Mouse (Mus musculus) midbrain, postnatal 0 days (tissue): ENCODE results near the gene Alkbh3. TPM values are rescaled to one million over a fixed set of nuclear protein-coding genes. Genes with fewer than 3 reads are reported as not detected.

ENCODE experiments used
- ATAC-seq: fragments of 200-750 bp; cut with Nextera tagmentation; 2 replicates; pipeline ENCODE4 v1.8.0; 2017; ENCODE audit warnings: moderate number of reproducible peaks, mild to moderate bottlenecking, moderate TSS enrichment, moderate library complexity; ENCODE audit not compliant: low FRiP score
- DNase-seq: peaks from one replicate; pipeline ENCODE4 v3.0.0-alpha.2; 2015; ENCODE audit warnings: low spot score
- H3K27ac ChIP-seq: fragments of 300-500 bp; sonication (generic); 2 replicates; pipeline ENCODE4 v1.5.1; 2014; ENCODE audit warnings: low read depth, mild to moderate bottlenecking, low read length, mixed read lengths
- H3K27me3 ChIP-seq: fragments of 300-500 bp; sonication (generic); 2 replicates; pipeline ENCODE4 v1.6.1; 2014; ENCODE audit warnings: low read length, control low read depth, mixed read lengths; ENCODE audit not compliant: insufficient read depth
- H3K36me3 ChIP-seq: fragments of 300-500 bp; sonication (generic); 2 replicates; pipeline ENCODE4 v1.6.1; 2014; ENCODE audit warnings: low read length, control low read depth, mixed read lengths; ENCODE audit not compliant: insufficient read depth
- H3K4me1 ChIP-seq: fragments of 300-500 bp; sonication (generic); 2 replicates; pipeline ENCODE4 v1.6.1; 2014; ENCODE audit warnings: mild to moderate bottlenecking, control low read depth, antibody characterized with exemption, low read length, mixed read lengths; ENCODE audit not compliant: insufficient read depth
- H3K4me2 ChIP-seq: fragments of 300-500 bp; sonication (generic); 2 replicates; pipeline ENCODE4 v1.6.1; 2014; ENCODE audit warnings: low read depth, mild to moderate bottlenecking, low read length, mixed read lengths; ENCODE audit not compliant: poor library complexity, severe bottlenecking
- H3K4me3 ChIP-seq: fragments of 300-500 bp; sonication (generic); 2 replicates; pipeline ENCODE4 v1.5.1; 2014; ENCODE audit warnings: low read depth, mild to moderate bottlenecking, low read length, moderate library complexity
- H3K9ac ChIP-seq: fragments of 300-500 bp; sonication (generic); replicated peaks from 2 replicates; pipeline ENCODE4 v1.6.1; 2014; ENCODE audit warnings: mild to moderate bottlenecking, low read length, moderate library complexity, mixed read lengths; ENCODE audit not compliant: poor library complexity, severe bottlenecking
- H3K9me3 ChIP-seq: fragments of 300-500 bp; sonication (generic); 2 replicates; pipeline ENCODE4 v1.6.1; 2016; ENCODE audit warnings: low read length, control low read depth
- CTCF ChIP-seq: IDR thresholded peaks from 2 replicates; pipeline ENCODE4 v1.5.1; 2016; ENCODE audit warnings: antibody characterized with exemption, mild to moderate bottlenecking
- WGBS: fragments of 180-500 bp; shearing (Covaris S2); extraction: QIAGEN DNeasy Blood & Tissue Kit; methylation state at CpG from one replicate; pipeline ENCODE4 v1.1.7; 2014; 5-methylcytosine and 5-hydroxymethylcytosine counted together
- polyA plus RNA-seq: library from polyadenylated mRNA; unstranded; fragments of >200 nt; fragmentation: Nextera tagmentation; extraction: Ambion mirVana; gene quantifications from 2 replicates; pipeline ENCODE4 v1.2.1, GENCODE M21; 2015
- total RNA-seq: library from RNA; depleted of rRNA; stranded (reverse); fragments of >200 nt; gene quantifications from 2 replicates; pipeline ENCODE4 v1.2.3, GENCODE M21; 2014

The Alkbh3 gene
- total and polyA plus RNA-seq, 2 experiments from 2014 or later: 28.6 to 52.2 TPM

GRCm38 (mm10) chr2:93992259-93992658, 18.3 kb downstream of the Alkbh3 start:
- no peaks in the 10 kb centered on the region for H3K9me3 ChIP-seq
- peaks cover 46% of the 10 kb centered on the region for H3K36me3 ChIP-seq
- 18% methylated on average over 5 of the region's 5 CpGs for WGBS
- ATAC-seq (no peak), DNase-seq (peak; percentile 66)
- no peak overlapping the region for H3K4me3 ChIP-seq
- H3K4me2 ChIP-seq: no peak overlapping the region
- H3K9ac ChIP-seq: no peak overlapping the region
- no peaks in the 10 kb centered on the region for H3K4me1 ChIP-seq
- H3K27me3 ChIP-seq: no peaks in the 10 kb centered on the region
- peak overlapping the region; percentile 38; the same call in 1 of the 2 replicates for H3K27ac ChIP-seq
- no peak for TF ChIP-seq CTCF

GRCm38 (mm10) chr2:93991336-93991735, 19.3 kb downstream of the Alkbh3 start:
- ATAC-seq (no peak), DNase-seq (no peak)
- no peak overlapping the region for H3K4me2 ChIP-seq
- peaks cover 44% of the 10 kb centered on the region for H3K36me3 ChIP-seq
- no peak for TF ChIP-seq CTCF
- H3K4me1 ChIP-seq: no peaks in the 10 kb centered on the region
- H3K4me3 ChIP-seq: no peak overlapping the region
- no peaks in the 10 kb centered on the region for H3K9me3 ChIP-seq
- no peaks in the 10 kb centered on the region for H3K27me3 ChIP-seq
- H3K9ac ChIP-seq: no peak overlapping the region
- no peak overlapping the region for H3K27ac ChIP-seq
- WGBS: 92% methylated on average over 3 of the region's 3 CpGs

GRCm38 (mm10) chr2:93988440-93988839, 22.2 kb downstream of the Alkbh3 start:
- 93% methylated on average over 2 of the region's 2 CpGs for WGBS
- ATAC-seq: no peak

GRCm38 (mm10) chr2:93982457-93983235, 28.0 kb downstream of the Alkbh3 start:
- Histone ChIP-seq H3K4me3 (no peak overlapping the region), H3K27ac (no peak overlapping the region), H3K9me3 (no peaks in the 10 kb centered on the region), H3K4me1 (no peaks in the 10 kb centered on the region), H3K27me3 (no peaks in the 10 kb centered on the region), H3K4me2 (no peak overlapping the region), H3K36me3 (peaks cover 36% of the 10 kb centered on the region), H3K9ac (no peak overlapping the region)
- DNase-seq: no peak
- ATAC-seq: no peak
- no peak; the same call in 1 of the 2 replicates for TF ChIP-seq CTCF
- WGBS: 81% methylated on average over 4 of the region's 4 CpGs

More at GRCm38 (mm10) chr2:93988440-93988839, 22.2 kb downstream of the Alkbh3 start:
- Histone ChIP-seq H3K27me3 (no peaks in the 10 kb centered on the region), H3K4me1 (no peaks in the 10 kb centered on the region), H3K9me3 (no peaks in the 10 kb centered on the region), H3K9ac (no peak overlapping the region), H3K4me3 (no peak overlapping the region), H3K36me3 (peaks cover 31% of the 10 kb centered on the region), H3K27ac (no peak overlapping the region), H3K4me2 (no peak overlapping the region)
- DNase-seq: no peak
- TF ChIP-seq CTCF: no peak

- 90% methylated on average over 7 of the region's 7 CpGs for WGBS
- DNase-seq (no peak), ATAC-seq (no peak)
- Histone ChIP-seq H3K9ac (no peak overlapping the region), H3K4me1 (peaks cover 14% of the 10 kb centered on the region), H3K9me3 (no peaks in the 10 kb centered on the region), H3K36me3 (peaks cover 28% of the 10 kb centered on the region), H3K27me3 (no peaks in the 10 kb centered on the region), H3K4me3 (no peak overlapping the region), H3K4me2 (no peak overlapping the region), H3K27ac (no peak overlapping the region)
- no peak for TF ChIP-seq CTCF
Measured at GRCm38 (mm10) chr2:93979249-93980120, 31.1 kb downstream of the Alkbh3 start.
